Mouse (Mus musculus) heart, postnatal 0 days (tissue): ENCODE measurements around the gene Klhl29.

ENCODE experiments used
- CTCF ChIP-seq: IDR thresholded peaks from 2 replicates; pipeline ENCODE4 v1.5.1; 2016; ENCODE audit warnings: antibody characterized with exemption, control low read depth, low read depth
- EP300 ChIP-seq: IDR thresholded peaks from 2 replicates; pipeline ENCODE4 v1.6.1; 2016; ENCODE audit warnings: antibody characterized with exemption, low read depth

- TF ChIP-seq CTCF, result no peak
- no peak for TF ChIP-seq EP300
Observed at GRCm38 (mm10) chr12:5285579-5285978, 89.9 kb downstream of the Klhl29 start.
